ENCODE assay signal across 27 mouse cellular contexts in genomic region chr5:12925466-12925865, GRCm38 (mm10).
"Had no signal": no experiment of that assay in that cellular context is flagged by ENCODE, and none has a peak within 500 bp of the region (broad histone marks: within the 10 kb centered on the region; RNA-seq: fewer than 3 reads in every experiment).

No protein-coding gene starts in this region.

- H3K9ac ChIP-seq: limb, embryonic 12.5 days; limb, embryonic 13.5 days; limb, embryonic 15.5 days; liver, embryonic 12.5 days; liver, embryonic 13.5 days; liver, embryonic 14.5 days; liver, embryonic 15.5 days; liver, postnatal 0 days; lung, embryonic 14.5 days; lung, embryonic 15.5 days; midbrain, embryonic 12.5 days; midbrain, embryonic 13.5 days; midbrain, embryonic 15.5 days; neural tube, embryonic 12.5 days had no signal

- H3K4me1 ChIP-seq: limb, embryonic 10.5 days; limb, embryonic 12.5 days; limb, embryonic 13.5 days; limb, embryonic 15.5 days; liver, embryonic 12.5 days; liver, embryonic 15.5 days; lung, embryonic 15.5 days; midbrain, embryonic 10.5 days; midbrain, embryonic 12.5 days; midbrain, embryonic 13.5 days; midbrain, embryonic 15.5 days; neural tube, embryonic 12.5 days had no signal

- H3K27me3 ChIP-seq: limb, embryonic 12.5 days; limb, embryonic 13.5 days; limb, embryonic 15.5 days; liver, embryonic 12.5 days; liver, embryonic 13.5 days; liver, embryonic 15.5 days; lung, embryonic 15.5 days; megakaryocyte, embryonic 14.5 days; midbrain, embryonic 12.5 days; midbrain, embryonic 13.5 days; midbrain, embryonic 15.5 days; neural tube, embryonic 12.5 days had no signal

- H3K36me3 ChIP-seq: limb, embryonic 10.5 days; limb, embryonic 12.5 days; limb, embryonic 13.5 days; limb, embryonic 15.5 days; liver, embryonic 12.5 days; liver, embryonic 13.5 days; liver, embryonic 15.5 days; lung, embryonic 15.5 days; midbrain, embryonic 10.5 days; midbrain, embryonic 12.5 days; midbrain, embryonic 13.5 days; midbrain, embryonic 15.5 days; neural tube, embryonic 12.5 days had no signal

- DNase-seq: left cerebral cortex, postnatal 4 days; liver, embryonic 13.5 days; liver, postnatal 0 days; lung, adult 18-20 months; lung, adult 2 months; lung, embryonic 14.5 days; lung, postnatal 10 days; lung, postnatal 14 days; lung, postnatal 36 days; lung, postnatal 4 days; midbrain, embryonic 14.5 days had no signal

- H3K27ac ChIP-seq: limb, embryonic 10.5 days; limb, embryonic 12.5 days; limb, embryonic 13.5 days; limb, embryonic 15.5 days; liver, embryonic 12.5 days; liver, embryonic 13.5 days; liver, embryonic 14.5 days; liver, embryonic 15.5 days; lung, embryonic 15.5 days; macrophage; midbrain, embryonic 10.5 days; midbrain, embryonic 12.5 days; midbrain, embryonic 13.5 days; midbrain, embryonic 15.5 days; neural tube, embryonic 12.5 days had no signal

- H3K4me3 ChIP-seq: limb, embryonic 10.5 days; limb, embryonic 12.5 days; limb, embryonic 13.5 days; limb, embryonic 15.5 days; liver, embryonic 12.5 days; liver, embryonic 13.5 days; liver, embryonic 15.5 days; lung, embryonic 15.5 days; megakaryocyte, embryonic 14.5 days; midbrain, embryonic 10.5 days; midbrain, embryonic 12.5 days; midbrain, embryonic 13.5 days; midbrain, embryonic 15.5 days; myocyte; neural tube, embryonic 12.5 days had no signal

- H3K9me3 ChIP-seq: limb, embryonic 10.5 days; limb, embryonic 12.5 days; limb, embryonic 13.5 days; limb, embryonic 15.5 days; liver, embryonic 12.5 days; liver, embryonic 13.5 days; liver, embryonic 15.5 days; lung, embryonic 15.5 days; megakaryocyte, embryonic 14.5 days; midbrain, embryonic 10.5 days; midbrain, embryonic 12.5 days; midbrain, embryonic 13.5 days; midbrain, embryonic 15.5 days; neural tube, embryonic 12.5 days had no signal
